Mouse (Mus musculus): ENCODE data around the gene Tspan10.

GRCm38 (mm10) chr11:120426727-120427126 is 15.7 kb upstream of the Tspan10 start:
- TF ChIP-seq CTCF (IDR thresholded peaks at IDR 0.05), result no peak
- TF ChIP-seq EP300 (IDR thresholded peaks at IDR 0.05), result no peak
